Mouse (Mus musculus): Measurements from ENCODE around the gene Pwwp2b. TPM values are rescaled to one million over a fixed set of nuclear protein-coding genes. Genes with fewer than 3 reads are reported as not detected.

Gene Pwwp2b
- polyA plus RNA-seq, 1 experiment: not detected

DNA sequence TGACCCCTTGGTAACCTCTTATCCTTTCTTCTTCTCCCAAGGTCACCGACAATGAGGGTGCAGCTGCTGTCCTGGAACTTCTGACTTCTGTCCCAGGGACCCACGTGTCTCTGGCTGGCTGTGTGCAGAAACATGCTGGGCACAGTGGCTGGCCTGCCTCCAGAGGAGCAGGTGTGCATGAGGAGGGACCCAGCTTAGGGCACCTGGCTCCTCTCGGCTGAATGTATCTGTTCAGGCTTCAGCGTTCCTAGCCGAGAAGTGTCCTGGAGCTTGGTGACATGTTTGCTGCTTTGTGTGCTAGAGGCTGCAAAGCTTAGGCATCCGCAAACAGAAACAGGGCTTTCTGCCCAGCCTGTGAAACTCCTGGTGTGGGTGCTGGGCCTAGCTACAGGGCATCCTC lies 18.1 kb downstream of the Pwwp2b start:
- WGBS: 51% methylated on average over 6 of the region's 6 CpGs
- TF ChIP-seq CTCF (IDR thresholded peaks at IDR 0.05; ENCODE audit: insufficient read depth, low read depth, low read length) (no peak), POLR2A (IDR thresholded peaks at IDR 0.05; ENCODE audit: insufficient read depth, low read depth, low read length) (no peak)
- Histone ChIP-seq H3K4me3 (ENCODE audit: insufficient read depth, low read depth, low read length) (no peak overlapping the region), H3K4me1 (ENCODE audit: control insufficient read depth, insufficient read depth, low read length) (peaks cover 40% of the 10 kb centered on the region), H3K27ac (ENCODE audit: insufficient read depth, low read depth, low read length) (no peak overlapping the region)

DNA sequence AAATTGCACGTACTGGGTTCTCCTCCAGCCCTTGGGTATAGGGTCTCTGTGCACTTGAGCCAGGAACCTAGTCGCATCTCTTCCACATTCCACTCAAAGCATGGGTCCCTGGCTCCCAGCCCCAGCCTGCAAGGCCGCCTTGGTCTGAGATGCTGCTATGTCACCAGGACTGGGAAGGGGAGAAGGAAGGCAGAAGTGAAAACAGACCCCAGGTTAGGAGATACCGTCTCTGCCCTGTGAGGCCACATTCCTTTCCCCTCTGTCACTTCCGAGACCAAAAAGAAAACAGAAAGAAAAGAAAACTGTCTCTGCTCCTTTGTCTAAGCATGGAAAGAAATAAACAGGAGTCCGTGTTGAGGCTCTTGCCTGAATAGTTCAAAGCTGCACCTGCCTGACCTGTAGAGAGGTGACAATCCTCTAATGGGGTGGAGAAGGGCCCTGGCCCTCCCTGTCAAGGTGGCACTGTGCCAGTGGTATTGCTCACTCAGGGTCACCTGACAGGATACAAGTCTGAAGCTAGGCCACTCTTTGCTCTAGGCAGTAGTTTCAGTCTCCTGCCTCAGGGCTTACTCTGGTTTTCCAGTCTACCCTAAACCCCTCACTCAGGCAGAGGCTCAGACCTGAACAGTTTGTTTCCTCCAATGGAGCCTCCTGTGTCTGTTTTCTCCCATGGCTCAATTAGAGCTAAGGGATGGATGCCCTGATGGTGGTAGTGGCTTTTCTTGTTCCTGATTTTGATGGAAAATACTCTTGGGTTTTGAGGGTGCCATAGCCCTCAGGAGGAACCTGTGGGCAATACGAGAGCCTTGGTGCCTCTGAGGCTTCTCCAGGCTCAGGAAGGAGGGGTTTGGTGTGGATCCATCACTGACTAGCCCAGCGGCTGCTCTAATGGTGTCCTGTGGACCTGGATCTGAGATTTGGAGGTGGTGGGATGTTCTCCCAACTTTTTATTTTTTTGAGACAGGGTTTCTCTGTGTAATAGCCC lies 18.9 kb downstream of the Pwwp2b start:
- Histone ChIP-seq H3K4me1 (ENCODE audit: control insufficient read depth, insufficient read depth, low read length) (peaks cover 43% of the 10 kb centered on the region), H3K4me3 (ENCODE audit: insufficient read depth, low read depth, low read length) (no peak overlapping the region), H3K27ac (ENCODE audit: insufficient read depth, low read depth, low read length) (no peak overlapping the region)
- WGBS: 83% methylated on average over 8 of the region's 8 CpGs
- TF ChIP-seq POLR2A (IDR thresholded peaks at IDR 0.05; ENCODE audit: insufficient read depth, low read depth, low read length) (no peak), CTCF (IDR thresholded peaks at IDR 0.05; ENCODE audit: insufficient read depth, low read depth, low read length) (no peak)

DNA sequence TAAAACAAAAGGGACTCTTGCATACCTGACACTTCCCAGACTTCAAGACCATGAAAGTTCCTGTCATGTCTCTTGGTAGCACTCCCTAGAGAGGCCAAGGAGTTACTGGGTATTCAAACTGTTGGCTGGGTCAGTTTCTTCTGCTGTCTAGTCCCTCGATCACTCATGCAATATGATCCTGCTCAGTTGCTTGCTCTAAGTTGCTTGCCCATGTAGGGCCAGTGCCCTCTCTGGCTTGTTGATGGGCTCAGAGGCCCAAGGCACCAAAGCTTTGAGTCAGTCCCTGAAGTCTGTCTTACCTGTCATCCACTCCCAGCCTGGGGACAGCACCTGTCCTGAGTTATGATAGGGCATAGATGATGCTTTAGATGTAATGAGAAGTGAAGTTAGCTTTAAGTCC lies 22.5 kb downstream of the Pwwp2b start:
- Histone ChIP-seq H3K27ac (ENCODE audit: insufficient read depth, low read depth, low read length) (no peak overlapping the region; the same call in 1 of the 2 replicates), H3K4me1 (ENCODE audit: control insufficient read depth, insufficient read depth, low read length) (peaks cover 57% of the 10 kb centered on the region), H3K4me3 (ENCODE audit: insufficient read depth, low read depth, low read length) (no peak overlapping the region)
- no peak for TF ChIP-seq POLR2A (IDR thresholded peaks at IDR 0.05; ENCODE audit: insufficient read depth, low read depth, low read length)
- no peak for TF ChIP-seq CTCF (IDR thresholded peaks at IDR 0.05; ENCODE audit: insufficient read depth, low read depth, low read length)
- 97% methylated on average over 1 of the region's 1 CpGs for WGBS

DNA sequence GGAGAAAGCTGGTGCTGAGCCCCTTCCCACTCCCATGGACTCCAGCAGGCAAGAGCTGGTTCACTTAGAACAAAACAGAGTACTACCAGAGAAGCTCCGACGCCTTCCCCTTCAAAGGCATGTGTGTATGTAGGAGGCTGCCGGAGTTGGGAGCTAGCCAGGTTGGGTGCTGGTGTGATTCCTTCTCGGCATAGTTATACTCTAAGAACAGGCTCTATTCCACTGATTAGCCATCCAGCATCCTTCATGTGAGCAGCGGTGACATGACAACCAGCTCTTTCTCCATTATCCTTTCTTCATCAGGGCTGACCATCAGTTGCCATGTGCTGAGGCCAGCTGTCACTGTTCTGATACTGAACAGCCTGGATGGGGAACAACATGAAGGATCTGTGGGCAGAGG lies 23.6 kb downstream of the Pwwp2b start:
- Histone ChIP-seq H3K4me1 (ENCODE audit: control insufficient read depth, insufficient read depth, low read length) (peaks cover 53% of the 10 kb centered on the region), H3K4me3 (ENCODE audit: insufficient read depth, low read depth, low read length) (no peak overlapping the region), H3K27ac (ENCODE audit: insufficient read depth, low read depth, low read length) (peak overlapping the region; percentile 41)
- WGBS: 26% methylated on average over 5 of the region's 5 CpGs
- TF ChIP-seq CTCF (IDR thresholded peaks at IDR 0.05; ENCODE audit: insufficient read depth, low read depth, low read length) (no peak), POLR2A (IDR thresholded peaks at IDR 0.05; ENCODE audit: insufficient read depth, low read depth, low read length) (no peak)

DNA sequence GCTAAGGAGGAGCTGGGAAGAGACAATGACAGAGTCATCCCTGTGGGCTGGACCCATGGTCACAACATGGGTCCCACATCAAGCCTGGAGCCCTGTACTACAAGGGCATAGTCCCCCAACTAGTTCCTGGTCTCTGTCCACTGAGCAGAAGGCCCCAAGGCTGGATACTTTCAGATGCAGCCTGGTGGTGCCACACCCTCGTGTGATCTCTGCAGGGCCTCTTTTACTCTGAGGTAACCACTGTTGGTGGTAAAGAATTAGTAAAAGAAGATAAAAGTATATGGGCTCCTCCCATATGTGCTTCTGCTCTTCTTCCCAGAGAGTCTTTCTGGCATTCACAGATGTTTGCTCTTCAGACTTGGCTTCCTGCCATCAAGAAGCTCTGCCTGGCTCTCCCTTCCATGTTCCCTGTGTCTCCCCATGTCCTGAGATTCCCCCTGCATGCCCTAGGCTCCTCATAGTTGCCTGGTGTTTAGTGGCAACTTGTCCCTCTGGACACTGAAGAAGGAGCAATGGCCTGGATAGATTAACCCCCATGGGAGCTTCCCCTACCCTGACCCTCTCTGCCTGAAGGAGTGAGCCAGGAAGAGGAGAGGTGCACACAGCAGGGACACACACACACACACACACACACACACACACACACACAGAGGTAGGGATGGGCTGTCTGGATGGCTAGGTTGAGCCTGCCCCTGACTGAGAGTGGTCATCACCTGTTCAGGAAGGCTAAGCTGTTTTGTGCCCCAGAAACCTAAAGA lies 24.5 kb downstream of the Pwwp2b start:
- TF ChIP-seq POLR2A (IDR thresholded peaks at IDR 0.05; ENCODE audit: insufficient read depth, low read depth, low read length) (no peak), CTCF (IDR thresholded peaks at IDR 0.05; ENCODE audit: insufficient read depth, low read depth, low read length) (no peak)
- Histone ChIP-seq H3K4me3 (ENCODE audit: insufficient read depth, low read depth, low read length) (no peak overlapping the region), H3K4me1 (ENCODE audit: control insufficient read depth, insufficient read depth, low read length) (peaks cover 56% of the 10 kb centered on the region), H3K27ac (ENCODE audit: insufficient read depth, low read depth, low read length) (peak overlapping the region; percentile 16; the same call in 1 of the 2 replicates)
- 11% methylated on average over 1 of the region's 1 CpGs for WGBS

DNA sequence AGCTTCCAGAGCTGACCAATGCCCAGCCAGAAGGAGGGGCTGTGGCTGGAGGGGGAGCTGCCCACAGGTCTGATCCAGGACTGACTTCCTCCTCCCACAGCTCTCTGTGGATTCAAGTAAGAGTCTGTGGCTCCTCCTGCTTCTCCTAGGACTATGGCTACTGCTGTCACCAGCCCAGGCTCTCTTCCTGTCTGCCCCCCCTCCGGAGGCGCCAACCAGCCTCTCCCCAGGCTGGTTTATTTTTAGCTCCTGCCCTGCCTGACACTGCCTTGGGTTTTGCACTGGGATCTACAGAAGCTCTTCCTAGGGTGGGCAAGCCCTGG lies 25.1 kb downstream of the Pwwp2b start:
- 6% methylated on average over 2 of the region's 2 CpGs for WGBS
- TF ChIP-seq POLR2A (IDR thresholded peaks at IDR 0.05; ENCODE audit: insufficient read depth, low read depth, low read length) (no peak), CTCF (IDR thresholded peaks at IDR 0.05; ENCODE audit: insufficient read depth, low read depth, low read length) (no peak)
- Histone ChIP-seq H3K4me3 (ENCODE audit: insufficient read depth, low read depth, low read length) (no peak overlapping the region), H3K4me1 (ENCODE audit: control insufficient read depth, insufficient read depth, low read length) (peaks cover 56% of the 10 kb centered on the region), H3K27ac (ENCODE audit: insufficient read depth, low read depth, low read length) (peak overlapping the region; percentile 16; the same call in 1 of the 2 replicates)

DNA sequence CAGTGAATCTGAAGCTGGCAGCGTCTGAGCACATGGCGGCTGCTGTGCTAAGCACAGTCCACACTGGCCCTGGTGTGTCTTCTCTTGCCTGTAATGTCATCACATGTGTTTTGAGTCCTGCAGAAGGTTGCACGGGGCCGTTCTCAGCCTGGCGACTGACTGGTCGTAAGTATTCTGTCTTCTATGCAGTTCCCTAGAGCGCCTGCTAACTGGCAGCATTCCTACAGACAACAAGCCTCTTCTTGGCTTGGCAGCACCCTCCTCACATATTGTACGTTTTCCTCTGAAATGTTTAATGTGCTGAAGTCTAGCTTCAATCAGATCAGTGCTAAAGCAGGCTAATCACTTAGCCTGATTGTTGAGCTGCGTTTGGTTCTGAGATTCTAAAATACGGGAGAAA lies 27.3 kb downstream of the Pwwp2b start:
- Histone ChIP-seq H3K27ac (ENCODE audit: insufficient read depth, low read depth, low read length) (peak overlapping the region; percentile 55), H3K4me3 (ENCODE audit: insufficient read depth, low read depth, low read length) (no peak overlapping the region), H3K4me1 (ENCODE audit: control insufficient read depth, insufficient read depth, low read length) (peaks cover 70% of the 10 kb centered on the region)
- 31% methylated on average over 10 of the region's 10 CpGs for WGBS
- TF ChIP-seq POLR2A (IDR thresholded peaks at IDR 0.05; ENCODE audit: insufficient read depth, low read depth, low read length): no peak
- TF ChIP-seq CTCF (IDR thresholded peaks at IDR 0.05; ENCODE audit: insufficient read depth, low read depth, low read length): no peak

DNA sequence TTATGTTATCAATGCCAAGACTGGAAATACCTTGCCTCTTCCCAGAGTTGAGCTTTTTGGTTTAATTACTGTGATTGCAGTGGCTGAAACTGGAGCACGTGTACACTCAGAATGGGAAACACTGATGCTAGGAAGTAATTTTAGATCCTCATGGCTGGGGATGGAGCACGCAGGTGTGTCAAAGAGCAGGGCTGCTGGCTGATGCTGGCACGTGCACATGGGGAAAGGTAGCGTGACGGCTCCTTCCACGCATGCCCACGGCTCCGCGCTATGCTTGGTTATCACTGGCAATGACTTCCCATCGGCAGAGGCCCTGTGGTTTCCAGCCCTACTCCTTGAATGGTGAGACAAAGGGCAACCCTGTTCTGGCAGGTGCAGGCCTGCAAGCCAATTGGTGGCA lies 27.9 kb downstream of the Pwwp2b start:
- 65% methylated on average over 10 of the region's 10 CpGs for WGBS

DNA sequence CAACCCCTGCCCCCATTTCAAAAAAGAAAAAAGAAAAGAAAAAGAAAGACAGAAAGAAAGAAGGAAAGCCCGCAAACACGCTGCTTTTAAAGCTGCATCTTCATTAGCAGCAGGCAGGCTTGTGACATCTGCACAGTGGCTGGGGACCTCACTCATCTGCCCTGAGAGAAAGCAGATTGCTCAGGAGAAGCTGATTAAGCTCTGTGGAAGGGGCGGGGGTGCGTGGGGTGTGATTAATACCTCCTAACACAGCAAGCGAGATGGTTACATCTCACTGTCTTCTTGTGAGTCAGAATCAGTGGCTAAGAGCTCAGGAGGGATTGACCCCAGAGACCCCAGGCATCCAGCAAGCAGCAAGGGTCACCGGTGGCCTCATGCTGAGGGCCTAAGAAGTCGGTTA lies 29.3 kb downstream of the Pwwp2b start:
- Histone ChIP-seq H3K4me1 (ENCODE audit: control insufficient read depth, insufficient read depth, low read length) (peaks cover 55% of the 10 kb centered on the region), H3K4me3 (ENCODE audit: insufficient read depth, low read depth, low read length) (no peak overlapping the region), H3K27ac (ENCODE audit: insufficient read depth, low read depth, low read length) (no peak overlapping the region)
- 67% methylated on average over 7 of the region's 7 CpGs for WGBS
- TF ChIP-seq POLR2A (IDR thresholded peaks at IDR 0.05; ENCODE audit: insufficient read depth, low read depth, low read length) (no peak), CTCF (IDR thresholded peaks at IDR 0.05; ENCODE audit: insufficient read depth, low read depth, low read length) (no peak)

More for the DNA sequence above, 27.9 kb downstream of the Pwwp2b start:
- H3K27ac ChIP-seq (ENCODE audit: insufficient read depth, low read depth, low read length): no peak overlapping the region
- no peak overlapping the region for H3K4me3 ChIP-seq (ENCODE audit: insufficient read depth, low read depth, low read length)
- TF ChIP-seq POLR2A (IDR thresholded peaks at IDR 0.05; ENCODE audit: insufficient read depth, low read depth, low read length): no peak
- TF ChIP-seq CTCF (IDR thresholded peaks at IDR 0.05; ENCODE audit: insufficient read depth, low read depth, low read length): no peak
- H3K4me1 ChIP-seq (ENCODE audit: control insufficient read depth, insufficient read depth, low read length): peaks cover 68% of the 10 kb centered on the region
